Mouse (Mus musculus) stomach, postnatal 0 days (tissue): Measurements from ENCODE around the gene Kcnip4.

Experiments
- CTCF ChIP-seq: IDR thresholded peaks from 2 replicates; pipeline ENCODE4 v1.5.1; 2016; ENCODE audit warnings: antibody characterized with exemption, low read depth, mild to moderate bottlenecking, moderate library complexity
- EP300 ChIP-seq: optimal IDR thresholded peaks from 2 replicates; pipeline ENCODE3; 2016; ENCODE audit warnings: antibody characterized with exemption

DNA sequence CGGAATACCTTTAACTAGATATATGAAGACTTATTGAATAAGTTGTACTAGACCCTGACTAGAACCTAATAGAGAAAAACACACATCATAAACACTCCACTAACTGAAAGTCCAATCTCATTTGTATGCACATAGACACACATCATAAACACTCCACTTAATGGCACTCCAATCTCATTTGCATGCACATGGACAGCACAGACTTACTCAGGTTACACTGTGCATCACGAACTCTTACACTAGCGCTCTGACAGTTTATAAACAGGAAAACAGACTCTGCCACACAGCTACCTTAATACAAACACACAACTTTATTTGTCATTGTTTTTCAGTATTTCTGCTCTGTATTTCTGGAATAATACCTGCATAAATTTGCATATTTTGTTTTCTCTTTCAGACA lies 168.3 kb downstream of the Kcnip4 start:
- TF ChIP-seq CTCF = no peak
- TF ChIP-seq EP300 = no peak
